Mouse (Mus musculus) liver, postnatal 0 days (tissue): ENCODE data around the gene 4933434E20Rik.

Experiments
- CTCF ChIP-seq: sonication (generic); IDR thresholded peaks from 2 replicates; pipeline ENCODE4 v1.5.1; 2016; ENCODE audit warnings: antibody characterized with exemption, low read depth
- EP300 ChIP-seq: IDR thresholded peaks from 2 replicates; pipeline ENCODE4 v1.6.1; 2016; ENCODE audit warnings: antibody characterized with exemption, low read depth, mild to moderate bottlenecking

- no peak for TF ChIP-seq EP300
- no peak for TF ChIP-seq CTCF
Observed at GRCm38 (mm10) chr3:90084790-90085189, 33.4 kb downstream of the 4933434E20Rik start.
